Comparison of ENCODE assay signal across 13 mouse cellular contexts in genomic region chr6:31985698-31986097, GRCm38 (mm10).
"Had no signal": no experiment of that assay in that cellular context is flagged by ENCODE, and none has a peak within 500 bp of the region (broad histone marks: within the 10 kb centered on the region; RNA-seq: fewer than 3 reads in every experiment).

No protein-coding gene starts in this region.

- DNase-seq: kidney, adult 2 months; kidney, postnatal 10 days; kidney, postnatal 36 days; layer of hippocampus, postnatal 36 days; liver, embryonic 13.5 days; lung, adult 2 months; lung, postnatal 14 days; lung, postnatal 4 days; thymus, postnatal 25 days had no signal

- H3K4me3 ChIP-seq: kidney, embryonic 15.5 days; left cerebral cortex, adult 2 months; liver, embryonic 13.5 days; neural tube, embryonic 12.5 days had no signal

- H3K36me3 ChIP-seq: kidney, embryonic 15.5 days; liver, embryonic 13.5 days; neural tube, embryonic 12.5 days had no signal

- ATAC-seq: intestine, postnatal 0 days had no signal

- H3K27ac ChIP-seq: kidney, embryonic 15.5 days; left cerebral cortex, adult 2 months; liver, embryonic 13.5 days; neural tube, embryonic 12.5 days had no signal

- H3K9me3 ChIP-seq: kidney, embryonic 15.5 days; liver, embryonic 13.5 days; neural tube, embryonic 12.5 days had no signal

- H3K27me3 ChIP-seq: kidney, embryonic 15.5 days; liver, embryonic 13.5 days; neural tube, embryonic 12.5 days had no signal

- H3K9ac ChIP-seq: kidney, embryonic 15.5 days; liver, embryonic 13.5 days; neural tube, embryonic 12.5 days had no signal

- H3K4me2 ChIP-seq: kidney, embryonic 15.5 days; liver, embryonic 13.5 days; neural tube, embryonic 12.5 days had no signal

- H3K4me1 ChIP-seq: kidney, embryonic 15.5 days; liver, embryonic 13.5 days; neural tube, embryonic 12.5 days had no signal
